Mouse (Mus musculus) heart, adult 2 months (tissue): ENCODE measurements around the gene Hpse. TPM values are rescaled to one million over a fixed set of nuclear protein-coding genes. Genes with fewer than 3 reads are reported as not detected.

Source experiments
- DNase-seq, 2 experiments: peaks; one replicate each; pipeline ENCODE4 v3.0.0; 2021
- H3K27ac ChIP-seq: fragments of 200-600 bp; 2 replicates; pipeline ENCODE4 v1.8.1; 2022
- H3K27me3 ChIP-seq: fragments of 200-500 bp; 2 replicates; pipeline ENCODE4 v1.6.1; 2012; ENCODE audit warnings: mild to moderate bottlenecking, low read length, inconsistent platforms, mixed read lengths; ENCODE audit not compliant: control insufficient read depth, insufficient read depth
- H3K36me3 ChIP-seq: fragments of 200-500 bp; 2 replicates; pipeline ENCODE4 v1.6.1; 2012; ENCODE audit warnings: low read length, inconsistent platforms; ENCODE audit not compliant: control insufficient read depth, insufficient read depth
- H3K4me1 ChIP-seq: fragments of 200-500 bp; 2 replicates; pipeline ENCODE4 v1.6.1; 2011; ENCODE audit warnings: low read length; ENCODE audit not compliant: control insufficient read depth, insufficient read depth
- H3K4me3 ChIP-seq: fragments of 200-600 bp; 2 replicates; pipeline ENCODE4 v1.8.1; 2022
- H3K79me2 ChIP-seq: fragments of 200-500 bp; replicated peaks from 2 replicates; pipeline ENCODE4 v1.6.1; 2012; ENCODE audit warnings: mild to moderate bottlenecking, inconsistent platforms, low read length, moderate library complexity, mixed read lengths; ENCODE audit not compliant: control insufficient read depth, insufficient read depth
- H3K9ac ChIP-seq: fragments of 200-500 bp; 2 replicates; pipeline ENCODE4 v1.6.1; 2012; ENCODE audit warnings: low read depth, mild to moderate bottlenecking, control low read depth, inconsistent platforms, low read length, mixed read lengths
- CTCF ChIP-seq: fragments of 200-600 bp; IDR thresholded peaks from 2 replicates; pipeline ENCODE4 v1.8.1; 2022; ENCODE audit warnings: antibody characterized with exemption, mild to moderate bottlenecking, moderate library complexity
- EP300 ChIP-seq: fragments of 200-500 bp; IDR thresholded peaks from 2 replicates; pipeline ENCODE4 v1.6.1; 2011; ENCODE audit warnings: low read depth, low read length, control low read depth; ENCODE audit not compliant: insufficient read depth
- POLR2A ChIP-seq: fragments of 200-500 bp; IDR thresholded peaks from 2 replicates; pipeline ENCODE4 v1.6.1; 2011; ENCODE audit warnings: mild to moderate bottlenecking, low read depth, low read length, control low read depth; ENCODE audit not compliant: insufficient read depth
- WGBS: fragments of 180-500 bp; shearing (Covaris S2); methylation state at CpG from one replicate; pipeline ENCODE4 v1.1.7; 2018; 5-methylcytosine and 5-hydroxymethylcytosine counted together
- intact Hi-C: fragments of 180-260 bp; cut with DNase I; formaldehyde crosslinking; loops from one replicate; pipeline ENCODE4 v1.15.1; 2025
- polyA plus RNA-seq: library from polyadenylated mRNA; depleted of rRNA; stranded (reverse); fragments of >200 nt; gene quantifications from 2 replicates; pipeline ENCODE4 v1.2.3, GENCODE M21; 2012
- total RNA-seq, 2 experiments: library from RNA; stranded (reverse); gene quantifications; 2 replicates each; pipeline ENCODE4 v1.2.3; 2021

Hpse gene
- total and polyA plus RNA-seq, 3 experiments: 1.0 to 2.3 (median 1.2) TPM

- Histone ChIP-seq H3K27ac (no peak overlapping the region), H3K27me3 (no peaks in the 10 kb centered on the region), H3K36me3 (no peaks in the 10 kb centered on the region), H3K4me1 (peaks cover 6% of the 10 kb centered on the region), H3K9ac (no peak overlapping the region), H3K79me2 (no peaks in the 10 kb centered on the region), H3K4me3 (no peak overlapping the region)
- DNase-seq: no peak
- no peak for TF ChIP-seq POLR2A
- TF ChIP-seq CTCF: no peak
- TF ChIP-seq EP300: no peak
- 88% methylated on average over 4 of the region's 4 CpGs for WGBS
- intact Hi-C loops: no loop called here
Measured at GRCm38 (mm10) chr5:100646558-100646957, 73.0 kb downstream of the Hpse start.

- Histone ChIP-seq H3K36me3 (no peaks in the 10 kb centered on the region), H3K4me1 (peaks cover 6% of the 10 kb centered on the region), H3K4me3 (no peak overlapping the region), H3K9ac (no peak overlapping the region), H3K27me3 (no peaks in the 10 kb centered on the region), H3K27ac (no peak overlapping the region), H3K79me2 (no peaks in the 10 kb centered on the region)
- whole genome bisulfite sequencing: 12% methylated on average over 7 of the region's 7 CpGs
- TF ChIP-seq POLR2A (no peak), EP300 (no peak), CTCF (no peak)
- DNase-seq: peak; percentile 30 to 49
- intact Hi-C loops: no loop called here
Measured at GRCm38 (mm10) chr5:100643991-100644535, 75.5 kb downstream of the Hpse start.

GRCm38 (mm10) chr5:100643253-100643990 lies 76.1 kb downstream of the Hpse start:
- H3K4me3 ChIP-seq: no peak overlapping the region
- H3K27me3 ChIP-seq: no peaks in the 10 kb centered on the region
- no peak overlapping the region for H3K27ac ChIP-seq
- H3K36me3 ChIP-seq: no peaks in the 10 kb centered on the region
- DNase-seq: peak; percentile 35 to 49
- TF ChIP-seq EP300 (no peak), POLR2A (no peak), CTCF (no peak)
- WGBS: 34% methylated on average over 12 of the region's 12 CpGs
- no peaks in the 10 kb centered on the region for H3K79me2 ChIP-seq
- intact Hi-C loops: no loop called here
- H3K9ac ChIP-seq: no peak overlapping the region
- H3K4me1 ChIP-seq: peaks cover 6% of the 10 kb centered on the region

DNA sequence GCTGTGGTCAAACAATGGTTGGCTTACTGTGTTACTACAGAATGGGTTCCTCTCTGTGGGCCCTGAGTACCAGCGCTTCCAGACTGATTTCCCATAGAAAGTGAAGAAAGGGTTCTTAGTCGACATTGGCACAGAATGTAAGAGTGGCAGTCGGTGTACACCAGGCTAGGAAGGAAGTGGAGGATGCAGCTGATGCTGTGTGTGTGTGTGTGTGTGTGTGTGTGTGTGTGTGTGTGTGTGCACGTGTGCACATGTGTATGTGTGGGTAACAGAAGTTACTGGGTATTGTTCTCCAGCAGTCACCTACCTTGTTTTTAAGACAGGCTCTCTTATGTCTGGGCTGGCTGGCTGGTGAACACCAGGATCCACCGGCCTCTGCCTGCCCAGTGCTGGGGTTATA lies 77.2 kb downstream of the Hpse start:
- intact Hi-C loops: no loop called here
- TF ChIP-seq CTCF: no peak
- TF ChIP-seq EP300: no peak
- TF ChIP-seq POLR2A: no peak
- no peak overlapping the region for H3K27ac ChIP-seq
- WGBS: 74% methylated on average over 5 of the region's 5 CpGs
- no peak overlapping the region for H3K4me3 ChIP-seq
- no peaks in the 10 kb centered on the region for H3K27me3 ChIP-seq
- H3K79me2 ChIP-seq: no peaks in the 10 kb centered on the region
- H3K9ac ChIP-seq: no peak overlapping the region
- DNase-seq: no peak
- H3K36me3 ChIP-seq: no peaks in the 10 kb centered on the region
- peaks cover 5% of the 10 kb centered on the region for H3K4me1 ChIP-seq

DNA sequence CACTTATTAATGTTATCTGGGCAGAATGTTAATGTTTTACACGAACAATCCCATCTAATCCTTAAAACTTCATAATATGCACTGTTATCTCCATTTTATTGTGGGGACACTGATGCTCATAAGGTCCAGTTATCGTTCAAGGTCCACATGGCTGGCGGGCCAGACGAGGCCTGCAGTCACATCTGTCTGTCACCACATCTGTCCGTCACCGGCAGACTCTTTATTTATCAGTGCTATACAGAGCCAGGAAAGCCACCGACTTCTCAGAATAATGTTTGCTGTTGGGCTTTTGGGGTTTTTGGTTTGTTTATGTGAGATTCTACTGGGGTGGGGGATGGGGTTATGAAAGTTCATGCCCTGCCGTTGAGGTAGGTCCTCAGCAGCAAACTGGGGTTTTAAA lies 81.0 kb downstream of the Hpse start:
- no peaks in the 10 kb centered on the region for H3K27me3 ChIP-seq
- no peaks in the 10 kb centered on the region for H3K36me3 ChIP-seq
- peaks cover 1% of the 10 kb centered on the region; the same call in 1 of the 2 replicates for H3K4me1 ChIP-seq
- H3K27ac ChIP-seq: no peak overlapping the region
- intact Hi-C loops: no loop called here
- WGBS: 69% methylated on average over 8 of the region's 8 CpGs
- H3K9ac ChIP-seq: no peak overlapping the region
- TF ChIP-seq CTCF: no peak
- no peak for TF ChIP-seq EP300
- TF ChIP-seq POLR2A: no peak
- no peak for DNase-seq
- H3K4me3 ChIP-seq: no peak overlapping the region
- H3K79me2 ChIP-seq: no peaks in the 10 kb centered on the region

DNA sequence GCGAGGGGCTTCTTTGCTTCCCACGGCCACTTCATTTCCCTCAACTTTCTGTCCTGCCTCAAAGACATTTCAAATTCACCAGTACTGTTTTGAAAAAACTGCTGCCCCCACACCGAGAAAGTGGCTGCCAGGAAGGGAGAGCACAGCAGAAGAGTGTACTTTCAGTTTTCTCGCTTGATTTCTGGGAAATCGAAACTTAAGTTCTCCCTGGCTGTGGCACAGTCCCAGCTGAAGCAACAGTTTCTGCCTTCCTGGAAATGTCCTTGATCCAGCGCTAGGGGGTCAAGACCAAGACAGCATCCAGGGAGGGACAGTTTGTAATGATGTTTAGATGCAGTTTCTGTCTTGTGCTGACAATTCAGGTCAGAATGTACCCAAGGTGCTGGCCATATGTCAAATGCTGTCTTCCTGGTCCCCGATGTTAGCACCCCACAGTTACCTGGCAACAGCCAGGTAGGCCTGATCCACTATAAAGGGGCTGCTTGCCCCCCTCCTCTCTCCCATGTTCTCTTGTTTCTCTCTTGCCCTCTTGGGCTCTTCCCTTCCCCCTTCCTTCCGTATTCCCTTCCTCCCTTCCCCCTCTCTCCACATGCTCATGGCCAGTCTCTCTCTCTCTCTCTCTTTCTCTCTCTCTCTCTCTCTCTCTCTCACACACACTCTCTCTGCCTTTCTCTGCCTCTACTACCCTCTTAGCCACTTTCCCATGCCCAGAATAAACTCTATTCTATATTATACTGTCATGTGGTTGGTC lies 82.5 kb downstream of the Hpse start:
- H3K27ac ChIP-seq: peak overlapping the region; percentile 59
- WGBS: 58% methylated on average over 8 of the region's 8 CpGs
- H3K4me3 ChIP-seq: no peak overlapping the region

More for the DNA sequence above, 82.5 kb downstream of the Hpse start:
- intact Hi-C loops: no loop called here
- H3K4me1 ChIP-seq: 0 out of 2 replicates have a peak, but pooled peaks cover 2% of the 10 kb centered on the region
- no peak overlapping the region for H3K9ac ChIP-seq
- no peaks in the 10 kb centered on the region for H3K27me3 ChIP-seq
- TF ChIP-seq EP300 (no peak), CTCF (peak; percentile 35), POLR2A (no peak)
- H3K79me2 ChIP-seq: no peaks in the 10 kb centered on the region
- no peaks in the 10 kb centered on the region for H3K36me3 ChIP-seq
- DNase-seq: peak; percentile 46 to 58
